Mouse (Mus musculus): ENCODE measurements around the gene Etv2.

Etv2 gene

GRCm38 (mm10) chr7:30635752-30636151 lies at the start of gene Etv2:
TSS of gene Etv2 (minus strand) at chr7:30635852.
- in situ Hi-C loops (cut with MboI, MseI), result no loop called here

DNA sequence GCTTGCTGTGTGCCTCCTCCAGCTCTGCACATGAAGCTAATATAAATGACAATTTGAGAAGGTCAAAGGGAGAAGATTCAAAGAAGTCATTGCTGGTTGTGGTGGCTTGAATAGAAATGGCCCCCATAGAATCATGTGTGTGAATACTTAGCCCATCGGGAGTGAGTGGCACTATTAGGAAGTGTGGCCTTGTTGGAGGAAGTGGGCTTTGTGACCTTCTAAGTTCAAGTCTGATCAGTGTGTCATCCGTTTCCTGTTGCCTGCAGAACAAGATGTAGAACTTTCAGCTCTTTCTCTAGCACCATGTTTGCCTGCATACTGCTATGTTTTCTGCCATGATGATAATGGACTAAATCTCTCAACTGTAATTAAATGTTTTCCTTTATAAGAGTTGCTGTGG lies 47.8 kb upstream of the Etv2 start:
- in situ Hi-C loops (cut with MboI, MseI), result loop anchor here (25.0 kb wide), 1 partner anchor 1071 kb away; no protein-coding TSS in a partner anchor

DNA sequence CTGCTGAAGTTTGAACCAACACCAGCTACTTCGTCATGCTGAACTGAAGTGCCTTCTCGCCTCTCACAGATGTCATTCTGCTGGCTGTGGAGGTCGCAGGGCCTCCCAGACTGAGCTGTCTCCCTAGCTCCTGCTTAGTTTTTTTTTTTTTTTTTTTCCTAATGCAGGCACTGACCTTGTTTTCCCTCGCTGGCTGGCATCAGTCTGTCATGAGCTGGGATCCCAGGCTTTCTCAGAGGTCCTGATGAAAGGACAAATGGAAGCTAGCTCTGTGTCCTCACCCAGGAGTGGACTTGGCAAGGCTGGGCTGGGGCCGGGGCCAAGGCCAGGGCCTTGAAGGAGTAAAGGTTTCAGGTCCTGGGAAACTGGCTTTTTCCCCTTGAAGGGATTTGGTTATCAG lies 46.2 kb upstream of the Etv2 start:
- in situ Hi-C loops (cut with MboI, MseI), result loop anchor here (25.0 kb wide), 1 partner anchor 1070 kb away; no protein-coding TSS in a partner anchor

DNA sequence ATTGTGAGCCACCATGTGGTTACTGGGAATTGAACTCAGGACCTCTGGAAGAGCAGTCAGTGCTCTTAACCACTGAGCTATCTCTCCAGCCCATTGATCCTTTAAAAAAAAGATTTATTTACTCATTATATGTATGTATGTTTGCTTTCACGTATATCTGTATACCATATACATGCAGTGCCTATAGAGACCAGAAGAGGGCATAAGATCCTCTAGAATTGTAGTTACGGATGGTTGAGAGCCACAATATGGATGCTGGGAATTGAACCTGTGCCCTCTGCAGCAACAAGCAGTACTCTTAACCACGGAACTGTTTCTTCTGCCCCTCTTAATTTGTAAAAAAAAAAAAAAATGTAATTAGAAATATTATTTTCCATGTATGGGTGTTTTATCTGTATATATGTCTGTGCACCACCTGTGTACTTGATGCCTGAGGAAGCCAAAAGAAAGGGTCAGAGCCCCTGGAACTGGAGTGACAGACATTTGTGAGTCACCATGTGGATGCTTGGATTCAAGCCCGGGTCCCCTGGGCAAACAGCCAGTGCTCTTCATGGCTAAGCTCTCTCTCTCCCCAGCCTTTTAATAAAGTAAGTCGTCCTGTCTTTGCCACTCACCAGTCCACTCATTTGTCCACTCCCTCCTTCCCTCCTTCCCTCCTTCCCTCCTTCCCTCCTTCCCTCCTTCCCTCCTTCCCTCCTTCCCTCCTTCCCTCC lies 42.8 kb upstream of the Etv2 start:
- in situ Hi-C loops (cut with MboI, MseI), result loop anchor here (25.0 kb wide), 1 partner anchor 1066 kb away; no protein-coding TSS in a partner anchor

GRCm38 (mm10) chr7:30671480-30671879 lies 35.8 kb upstream of the Etv2 start, which contains the start of gene Pmis2:
TSS of gene Pmis2 (minus strand) at chr7:30671605.
- in situ Hi-C loops (cut with MboI, MseI), result no loop called here

GRCm38 (mm10) chr7:30669229-30669628 lies 33.6 kb upstream of the Etv2 start:
- in situ Hi-C loops (cut with MboI, MseI), result no loop called here

DNA sequence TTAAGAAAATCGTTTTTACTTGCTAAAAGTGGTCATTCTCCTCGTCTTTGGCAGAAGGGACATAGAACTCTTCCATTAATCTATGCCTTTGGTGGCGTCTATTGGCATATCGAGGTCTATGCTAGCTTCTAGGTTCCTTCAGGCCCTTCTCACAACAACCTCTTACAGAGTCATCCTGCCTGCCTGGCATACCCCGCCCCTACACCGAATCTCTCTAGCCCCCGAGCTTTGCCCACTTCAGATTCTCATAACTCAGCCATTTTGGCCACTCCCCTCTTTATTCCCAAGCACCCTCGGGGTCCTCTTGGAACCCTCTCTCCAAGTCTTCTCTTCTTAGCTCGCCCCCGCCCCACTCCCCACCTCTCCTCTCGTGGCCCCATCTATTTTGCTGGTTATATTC lies 29.7 kb upstream of the Etv2 start:
- in situ Hi-C loops (cut with MboI, MseI), result no loop called here

GRCm38 (mm10) chr7:30664529-30665200 lies 29.0 kb upstream of the Etv2 start, which contains the start of gene Haus5:
TSS of gene Haus5 (minus strand) at chr7:30664994.
- in situ Hi-C loops (cut with MboI, MseI), result no loop called here

DNA sequence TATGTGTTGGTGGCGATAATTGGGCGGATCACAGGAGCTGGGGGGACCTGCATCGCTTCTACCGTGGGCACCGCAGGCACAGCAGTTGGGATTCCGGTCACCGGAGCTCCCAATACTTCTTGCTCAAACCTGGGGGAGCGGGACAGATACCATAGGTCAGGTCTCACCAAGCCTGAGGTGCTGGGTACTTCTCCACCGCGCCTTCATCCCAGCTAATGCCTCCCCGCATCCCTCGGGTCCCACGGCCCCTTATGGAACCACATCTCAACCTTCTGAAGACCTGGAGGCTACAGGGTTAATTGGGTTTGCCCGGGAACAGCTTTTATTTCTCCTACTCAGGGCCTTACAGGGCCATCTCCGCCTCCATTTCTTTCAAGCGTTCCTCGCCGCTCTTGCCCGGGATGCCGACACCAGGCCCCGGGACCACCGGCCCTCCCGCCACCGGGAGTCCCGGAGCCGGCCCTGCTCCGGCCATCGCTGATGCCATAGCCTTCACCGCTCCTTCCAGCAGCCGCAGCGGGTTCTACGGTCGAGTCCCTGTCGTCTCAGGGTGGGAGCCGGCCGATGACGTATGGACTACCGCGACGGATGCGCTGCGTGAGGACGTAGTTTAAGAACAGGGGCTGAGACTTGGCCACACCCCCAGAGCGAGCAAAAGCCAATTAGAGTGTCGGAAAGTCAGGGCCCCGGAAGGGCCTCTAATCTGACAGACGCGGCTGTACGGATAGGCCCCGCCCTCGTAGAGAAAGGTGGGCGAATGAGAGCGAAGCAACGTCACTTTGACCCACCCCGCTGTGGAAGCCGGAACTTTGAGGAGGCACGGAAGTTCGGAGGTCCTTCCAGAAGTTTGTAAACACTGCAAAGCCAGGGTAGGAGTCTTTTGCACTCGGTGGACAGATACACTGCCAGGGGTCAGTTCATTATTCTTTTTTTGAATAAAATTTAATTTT lies 14.2 kb upstream of the Etv2 start, which contains the start of gene Rbm42:
Gene Rbm42, minus strand, starts transcription at position 727 of the 950 bp plus-strand sequence.
- in situ Hi-C loops (cut with MboI, MseI), result no loop called here

DNA sequence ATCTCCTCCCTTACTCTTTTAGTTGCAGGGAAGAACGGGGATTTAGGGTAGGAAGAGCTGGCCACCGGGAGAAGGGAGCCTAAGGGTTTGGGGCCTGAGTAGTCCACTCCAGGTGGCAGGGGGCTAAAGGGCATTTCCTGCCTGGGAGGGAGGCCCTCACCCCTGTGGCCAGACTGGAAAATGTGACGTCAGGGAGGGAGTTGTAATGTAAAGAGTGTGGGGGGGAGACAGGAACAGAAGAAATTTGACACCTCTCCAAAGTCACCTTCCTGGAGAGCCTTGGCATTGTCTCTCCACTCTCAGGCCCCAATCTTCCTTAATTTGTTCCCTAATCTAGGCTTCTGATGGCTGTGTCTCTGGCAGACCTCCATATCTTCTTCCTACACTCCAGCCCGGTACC lies 3.4 kb upstream of the Etv2 start:
- in situ Hi-C loops (cut with MboI, MseI), result no loop called here

DNA sequence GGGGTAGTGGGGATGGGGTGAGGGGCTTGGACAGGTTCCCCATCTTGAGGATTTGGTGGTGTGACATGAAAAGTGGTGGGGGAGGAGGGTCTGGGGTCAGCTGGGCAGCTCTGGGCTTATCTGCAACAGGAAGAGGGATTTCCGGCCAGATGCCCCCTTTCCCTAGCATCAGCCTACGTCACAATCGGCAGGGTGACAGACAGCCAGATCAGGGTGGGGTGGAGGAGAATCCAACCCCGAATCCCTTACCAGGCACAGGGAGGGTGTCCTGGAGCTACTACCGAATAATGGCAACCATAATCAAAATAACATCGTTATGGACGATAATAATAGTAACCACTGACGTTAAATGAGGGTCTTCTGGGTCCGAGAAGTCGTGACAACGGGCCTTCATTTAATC lies 743 bp upstream of the Etv2 start:
- in situ Hi-C loops (cut with MboI, MseI), result no loop called here

- in situ Hi-C loops (cut with MboI, MseI), result no loop called here
Observed at GRCm38 (mm10) chr7:30634621-30635020, 1.0 kb downstream of the Etv2 start.

- in situ Hi-C loops (cut with MboI, MseI), result no loop called here
Observed at GRCm38 (mm10) chr7:30633762-30634412, 1.8 kb downstream of the Etv2 start.

- in situ Hi-C loops (cut with MboI, MseI), result no loop called here
Observed at GRCm38 (mm10) chr7:30629013-30629412, 6.6 kb downstream of the Etv2 start.

GRCm38 (mm10) chr7:30626647-30627046 lies 9.0 kb downstream of the Etv2 start:
- in situ Hi-C loops (cut with MboI, MseI), result no loop called here

DNA sequence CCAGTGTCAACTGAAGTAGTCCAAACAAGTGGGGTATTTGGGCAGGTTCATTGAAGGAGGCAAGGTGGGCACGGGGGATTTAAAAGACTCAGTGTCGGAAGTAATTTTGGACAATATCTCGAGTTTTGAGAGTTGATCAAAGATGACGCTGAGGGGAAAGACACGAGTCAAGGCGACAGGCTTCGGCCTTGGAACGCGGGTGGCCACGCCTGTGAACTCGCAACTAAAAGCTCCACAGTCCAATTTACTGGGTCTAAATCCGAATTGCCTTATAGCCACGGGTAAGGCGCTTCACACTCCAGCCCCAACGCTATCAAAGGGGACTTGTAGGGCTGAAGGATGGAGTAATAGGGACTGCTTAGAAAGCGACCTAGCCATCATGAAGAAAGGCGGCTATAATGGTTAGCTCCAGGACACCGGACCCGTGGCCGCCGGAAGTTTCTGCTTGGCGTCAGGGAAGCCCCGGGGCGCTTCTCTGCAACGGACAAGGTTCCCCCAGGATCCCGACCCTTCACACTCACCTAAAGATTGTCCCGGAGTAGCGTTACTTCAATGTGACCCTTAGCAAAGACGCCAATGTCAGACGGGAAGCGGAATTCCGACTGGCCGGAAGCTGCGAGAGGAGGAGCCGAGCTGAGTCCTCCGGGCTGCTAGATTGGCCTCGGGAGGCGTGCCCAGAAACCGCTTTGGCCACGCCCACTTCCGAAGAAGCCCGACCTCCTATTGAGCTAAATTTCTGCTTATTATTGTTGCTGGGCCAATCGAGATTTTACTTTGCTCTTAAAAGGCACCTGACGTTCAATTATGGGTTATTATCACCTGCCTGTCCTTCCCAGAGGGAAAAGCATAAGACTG lies 9.9 kb downstream of the Etv2 start, which contains the start of gene Cox6b1:
Gene Cox6b1, minus strand, starts transcription at position 622 of the 855 bp plus-strand sequence.
- in situ Hi-C loops (cut with MboI, MseI), result no loop called here

DNA sequence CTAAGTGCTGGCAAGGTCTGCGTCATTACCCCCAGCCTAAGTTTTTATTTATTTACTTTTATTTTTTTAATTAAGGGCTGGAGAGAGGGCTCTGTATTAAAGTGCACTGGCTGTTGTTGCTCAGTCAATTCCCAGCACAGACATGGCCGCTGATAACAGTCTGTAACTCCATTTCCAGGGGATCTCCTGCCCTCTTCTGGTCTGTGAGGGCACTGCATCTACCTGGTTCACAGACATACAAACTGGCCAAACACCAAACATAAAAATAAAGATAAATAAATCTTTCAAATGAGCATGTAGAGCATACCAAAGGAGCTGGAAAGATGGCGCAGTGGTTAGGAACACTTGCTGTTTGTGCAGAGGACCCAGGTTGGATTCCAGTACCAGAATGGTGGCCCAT lies 16.4 kb downstream of the Etv2 start:
- in situ Hi-C loops (cut with MboI, MseI), result loop anchor here (5.0 kb wide), 1 partner anchor 127 kb away; the partner anchor contains the start of gene Prodh2

- in situ Hi-C loops (cut with MboI, MseI), result loop anchor here (5.0 kb wide), 1 partner anchor 126 kb away; the partner anchor contains the start of gene Prodh2
Observed at GRCm38 (mm10) chr7:30618658-30619057, 17.0 kb downstream of the Etv2 start.

DNA sequence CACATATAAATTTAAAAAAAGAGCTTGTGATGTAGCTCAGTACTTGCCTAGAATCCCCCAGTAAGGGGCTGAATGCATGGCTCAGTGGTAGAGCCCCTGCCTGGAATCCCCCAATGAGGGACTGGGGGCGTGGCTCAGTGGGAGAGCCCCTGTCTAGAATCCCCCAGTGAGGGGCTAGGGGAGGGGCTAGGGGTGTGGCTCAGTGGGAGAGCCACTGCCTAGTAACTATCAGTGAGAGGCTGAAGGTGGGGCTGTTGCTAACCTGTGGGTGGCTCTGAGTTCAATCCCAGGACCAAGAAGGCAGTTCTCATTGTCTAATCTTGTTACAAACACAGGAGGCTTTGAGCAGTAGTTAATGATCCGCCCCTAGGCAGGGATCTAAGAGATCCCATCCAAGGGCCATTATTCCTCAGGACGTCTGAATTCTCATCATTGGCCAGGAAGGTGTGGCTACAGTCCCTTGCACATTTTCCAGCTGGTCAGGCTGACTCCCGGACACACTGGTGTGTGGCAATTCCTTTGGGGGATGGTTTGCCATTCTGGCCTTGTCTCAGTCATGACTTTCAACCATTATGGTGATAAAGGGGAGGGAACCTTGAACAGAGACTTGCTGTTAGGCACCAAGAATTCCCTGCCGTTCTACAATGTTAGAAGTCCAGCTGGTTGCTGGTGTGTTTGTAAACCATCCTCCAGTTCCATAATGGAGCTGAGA lies 20.4 kb downstream of the Etv2 start:
- in situ Hi-C loops (cut with MboI, MseI), result loop anchor here (5.0 kb wide), 1 partner anchor 123 kb away; the partner anchor contains the start of gene Prodh2
